Mouse (Mus musculus) C2C12 (cell line): ENCODE data around the gene Tmem131.

Source experiments
- CEBPB ChIP-seq: IDR thresholded peaks from one replicate; pipeline ENCODE4 v1.6.1; 2011; ENCODE audit warnings: low read depth, mild to moderate bottlenecking, control low read depth, moderate library complexity
- CTCF ChIP-seq: IDR thresholded peaks from one replicate; pipeline ENCODE4 v1.5.1; 2011; ENCODE audit not compliant: control insufficient read depth, insufficient read depth, insufficient read length
- FOSL1 ChIP-seq: IDR thresholded peaks from one replicate; pipeline ENCODE4 v1.8.0; 2011; ENCODE audit warnings: mild to moderate bottlenecking, low read length; ENCODE audit not compliant: poor library complexity, insufficient read depth, severe bottlenecking
- MAX ChIP-seq: IDR thresholded peaks from one replicate; pipeline ENCODE4 v1.6.1; 2011; ENCODE audit warnings: mild to moderate bottlenecking, control low read depth
- MYOD1 ChIP-seq: IDR thresholded peaks from one replicate; pipeline ENCODE4 v1.6.1; 2011; ENCODE audit warnings: low read depth; ENCODE audit not compliant: control insufficient read depth, insufficient read length
- MYOG ChIP-seq: IDR thresholded peaks from one replicate; pipeline ENCODE4 v1.6.1; 2011; ENCODE audit not compliant: control insufficient read depth, insufficient read length; ENCODE audit errors: extremely low read depth
- USF1 ChIP-seq: IDR thresholded peaks from one replicate; pipeline ENCODE4 v1.6.1; 2011; ENCODE audit warnings: low read depth, mild to moderate bottlenecking, control low read depth, moderate library complexity

GRCm38 (mm10) chr1:36780793-36781192 lies 162.7 kb downstream of the Tmem131 start:
- no peak for TF ChIP-seq CTCF
- TF ChIP-seq FOSL1: no peak
- TF ChIP-seq MAX: no peak
- TF ChIP-seq USF1: no peak
- no peak for TF ChIP-seq MYOG
- TF ChIP-seq MYOD1: no peak
- no peak for TF ChIP-seq CEBPB
